Mouse (Mus musculus) bone marrow, adult 2 months (tissue): ENCODE results near the gene 2610028H24Rik.

Experiments
- CTCF ChIP-seq: fragments of 200-500 bp; IDR thresholded peaks from 2 replicates; pipeline ENCODE4 v1.5.1; 2011; ENCODE audit warnings: low read length, control low read depth; ENCODE audit not compliant: control insufficient read depth, insufficient read depth
- POLR2A ChIP-seq: fragments of 200-500 bp; IDR thresholded peaks from 2 replicates; pipeline ENCODE4 v1.6.1; 2011; ENCODE audit warnings: low read depth, mild to moderate bottlenecking, control low read depth, low read length, borderline replicate concordance; ENCODE audit not compliant: control insufficient read depth

DNA sequence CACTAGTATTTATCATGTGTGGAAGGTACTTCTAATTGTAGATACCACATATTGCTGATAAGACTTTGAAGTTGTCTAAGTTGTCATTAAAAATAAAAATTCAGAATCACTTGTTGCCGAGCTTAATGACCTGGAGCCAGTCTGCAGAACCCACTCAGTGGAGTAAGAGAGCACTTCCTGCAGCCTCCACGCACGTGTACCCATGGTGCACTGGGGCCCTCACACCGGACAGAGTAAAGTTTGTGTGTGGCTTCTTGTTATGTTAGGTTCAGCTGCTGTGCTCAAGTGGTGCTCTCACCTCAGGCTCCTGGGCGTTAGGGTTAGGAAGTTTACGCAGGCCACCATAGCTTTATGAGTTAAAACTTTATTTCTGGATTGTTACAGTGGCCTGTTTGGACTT, 46.6 kb downstream of the 2610028H24Rik start:
- TF ChIP-seq POLR2A (no peak), CTCF (no peak)
